Mouse (Mus musculus): Measurements from ENCODE around the gene Elmo1.

- TF ChIP-seq CTCF (IDR thresholded peaks at IDR 0.05; ENCODE audit: low read depth, low read length) (no peak), GATA1 (IDR thresholded peaks at IDR 0.05; ENCODE audit: borderline replicate concordance, low read length) (no peak), TAL1 (conservative IDR thresholded peaks at IDR 0.05; ENCODE audit: low read depth, low read length) (no peak)
These were observed 10.0 kb downstream of the Elmo1 start for GRCm38 (mm10) chr13:20100357-20100756.
